Mouse (Mus musculus) macrophage (primary cell): ENCODE results near the gene Acp2. TPM values are rescaled to one million over a fixed set of nuclear protein-coding genes. Genes with fewer than 3 reads are reported as not detected.
"Not testable (repeated sequence)": the region's sequence is repeated elsewhere in the genome, so short reads cannot be mapped to it uniquely, and the experiment has no call there.

Experiments used
- H3K27ac ChIP-seq: fragments of 350-480 bp; formaldehyde crosslinking; 2 replicates; pipeline ENCODE4 v1.9.0; 2021
- H3K36me3 ChIP-seq: fragments of 350-480 bp; formaldehyde crosslinking; 2 replicates; pipeline ENCODE4 v1.9.0; 2021; ENCODE audit errors: inconsistent target
- H3K4me3 ChIP-seq: fragments of 350-480 bp; formaldehyde crosslinking; 2 replicates; pipeline ENCODE4 v1.9.0; 2021; ENCODE audit errors: inconsistent target
- H3K79me2 ChIP-seq: fragments of 350-480 bp; formaldehyde crosslinking; 2 replicates; pipeline ENCODE4 v1.9.0; 2021; ENCODE audit errors: inconsistent target
- WGBS: methylation state at CpG from one replicate; pipeline ENCODE4 v1.1.7; 2026; ENCODE audit warnings: inconsistent platforms; ENCODE audit not compliant: missing documents; 5-methylcytosine and 5-hydroxymethylcytosine counted together
- polyA plus RNA-seq: library from polyadenylated mRNA; stranded (reverse); fragments of 250-400 nt; gene quantifications from 3 replicates; pipeline ENCODE4 v1.2.4, GENCODE M21; 2018; ENCODE audit warnings: inconsistent platforms

Gene Acp2
- polyA plus RNA-seq, 1 experiment from 2014 or later = 178 TPM

DNA sequence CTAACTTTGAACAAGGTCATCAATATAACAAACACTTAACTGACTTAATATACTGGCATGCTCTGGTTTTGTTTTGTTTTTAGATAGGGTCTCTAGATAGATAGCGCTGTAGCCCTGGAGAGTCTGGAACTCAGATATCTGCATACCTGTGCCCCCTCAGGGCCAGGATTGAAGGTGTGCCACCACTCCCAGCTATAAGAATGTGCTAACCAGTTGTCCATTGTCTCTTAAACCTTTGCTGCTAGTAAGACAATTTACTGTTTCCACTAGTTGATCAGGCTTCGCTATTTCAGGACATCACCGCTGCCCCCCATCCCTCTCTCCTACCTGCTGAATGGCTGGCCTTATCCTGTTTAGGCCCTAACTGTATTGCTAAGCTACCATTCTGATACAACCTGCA, 17.8 kb downstream of the Acp2 start:
- no peak overlapping the region for H3K27ac ChIP-seq
- no peaks in the 10 kb centered on the region for H3K79me2 ChIP-seq
- 86% methylated on average over 3 of the region's 3 CpGs for WGBS
- no peak overlapping the region for H3K4me3 ChIP-seq
- H3K36me3 ChIP-seq = peaks cover 20% of the 10 kb centered on the region

DNA sequence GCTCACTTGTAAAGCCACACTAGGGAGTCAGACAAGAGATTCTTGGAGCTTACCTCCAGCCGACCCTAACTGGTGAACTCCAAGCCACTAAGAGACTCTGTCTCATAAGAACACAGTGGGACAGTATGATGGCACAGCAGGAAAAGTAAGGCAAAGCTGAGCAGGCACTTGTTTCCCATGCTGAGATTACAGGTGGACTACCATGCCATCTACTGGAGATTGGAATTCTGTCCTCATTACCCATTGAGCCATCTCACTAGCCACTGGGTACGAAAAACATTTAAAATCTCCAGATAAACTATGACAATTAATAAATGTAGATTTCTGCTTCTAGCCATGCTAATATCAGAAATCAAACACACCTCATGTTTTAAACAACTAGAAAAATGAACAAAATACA, 20.9 kb downstream of the Acp2 start:
- Histone ChIP-seq H3K27ac (no peak overlapping the region), H3K79me2 (no peaks in the 10 kb centered on the region), H3K4me3 (no peak overlapping the region), H3K36me3 (no peaks in the 10 kb centered on the region)
- 85% methylated on average over 2 of the region's 2 CpGs for WGBS

DNA sequence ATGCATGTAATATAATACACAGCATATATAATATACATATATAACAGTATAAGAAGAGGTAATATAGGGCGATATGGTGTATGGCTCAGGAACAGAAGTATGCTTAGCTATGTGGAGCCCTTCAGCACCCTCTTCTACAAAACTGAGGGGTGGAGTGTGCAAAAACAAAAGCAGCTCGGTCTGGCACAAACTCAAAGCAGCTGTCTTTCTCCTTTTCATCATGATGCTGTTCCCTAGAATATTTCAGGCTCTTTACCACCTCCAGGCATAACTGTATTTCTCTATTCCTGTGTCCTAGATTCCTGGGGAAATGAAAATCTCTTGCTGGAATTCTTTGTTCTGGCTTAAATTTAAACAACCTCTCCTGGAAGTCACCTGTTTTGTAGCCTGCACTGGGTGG, 27.1 kb downstream of the Acp2 start:
- Histone ChIP-seq H3K79me2 (no peaks in the 10 kb centered on the region), H3K27ac (no peak overlapping the region), H3K4me3 (no peak overlapping the region), H3K36me3 (peaks cover 4% of the 10 kb centered on the region; the same call in 1 of the 2 replicates)
- 84% methylated on average over 2 of the region's 2 CpGs for WGBS

DNA sequence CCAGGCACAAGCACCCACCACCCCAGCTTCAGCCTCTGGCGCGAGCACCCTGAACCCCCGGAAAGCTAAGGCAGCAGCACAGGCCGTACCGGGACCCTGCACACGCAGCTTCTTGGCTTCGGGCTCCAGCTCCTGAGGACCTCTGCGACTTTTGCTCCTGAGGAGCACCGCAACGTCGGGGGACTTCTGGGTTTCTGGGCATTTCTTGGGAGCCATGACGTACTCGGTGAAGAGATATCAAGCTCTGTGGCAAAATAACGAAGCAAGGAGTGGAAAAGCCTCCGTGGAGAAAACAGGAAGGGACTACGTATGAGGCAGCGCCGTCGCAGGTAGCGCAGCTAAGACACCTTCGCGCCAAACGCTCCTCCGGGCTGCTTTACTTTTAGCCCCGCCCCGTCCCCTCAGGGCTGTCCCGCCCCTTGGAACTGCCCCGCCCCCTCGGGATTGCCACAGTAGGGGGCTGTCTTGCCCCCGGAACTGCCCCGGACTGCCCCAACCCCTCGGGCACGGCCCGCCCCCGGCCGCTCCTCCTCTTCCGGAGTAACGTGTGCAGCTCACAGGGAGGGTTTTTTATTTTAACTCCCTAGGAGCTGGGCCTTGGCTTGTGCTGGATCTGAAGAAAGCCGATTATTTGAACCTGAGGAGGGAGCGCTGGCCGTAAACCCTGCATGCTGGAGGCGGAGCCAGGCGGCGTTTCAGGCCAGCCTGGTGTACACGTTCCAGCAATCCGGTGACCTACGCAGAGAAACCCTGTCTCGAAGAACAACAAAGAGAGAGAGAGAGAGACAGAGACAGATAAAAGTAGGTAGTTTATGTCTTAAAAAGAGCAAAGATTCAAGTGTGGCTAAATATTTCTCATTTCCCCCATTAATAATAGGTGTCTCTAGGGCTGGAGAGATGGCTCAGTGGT, 34.2 kb downstream of the Acp2 start, which contains the start of gene Ddb2:
Ddb2 (minus strand) TSS at position 382 of the 910 bp plus-strand sequence.
- H3K4me3 ChIP-seq = peak within 1 kb of the TSS; percentile 70
- peak within 1 kb of the TSS; percentile 67 for H3K27ac ChIP-seq
- H3K36me3 ChIP-seq = peaks cover 4% of the 10 kb centered on the region; the same call in 1 of the 2 replicates
- under 1% methylated on average over 48 of the region's 48 CpGs for WGBS
- H3K79me2 ChIP-seq = no peaks in the 10 kb centered on the region

DNA sequence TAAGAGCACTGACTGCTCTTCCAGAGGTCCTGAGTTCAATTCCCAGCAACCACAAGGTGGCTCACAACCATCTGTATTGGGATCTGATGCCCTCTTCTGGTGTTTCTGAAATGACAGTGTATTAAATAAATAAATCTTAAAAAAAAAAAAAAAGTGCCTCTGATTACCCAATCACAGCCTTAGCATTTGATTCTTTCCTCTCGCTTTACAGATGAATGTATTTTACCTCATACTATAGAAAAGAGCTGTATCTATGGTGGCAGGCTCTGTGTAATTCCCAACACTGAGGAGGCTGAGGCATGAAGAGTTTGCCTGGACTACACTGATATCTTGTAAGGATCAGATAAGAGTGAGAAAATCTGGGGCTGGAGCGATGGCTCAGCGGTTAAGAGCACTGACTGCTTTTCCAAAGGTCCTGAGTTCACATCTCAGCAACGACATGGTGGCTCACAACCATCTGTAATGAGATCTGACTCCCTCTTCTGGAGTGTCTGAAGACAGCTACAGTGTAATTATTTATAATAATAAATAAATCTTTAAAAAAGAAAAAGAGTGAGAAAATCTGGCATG, 34.9 kb downstream of the Acp2 start:
- 23% methylated on average over 4 of the region's 4 CpGs for WGBS
- H3K4me3 ChIP-seq = peak overlapping the region; percentile 70
- H3K27ac ChIP-seq = peak overlapping the region; percentile 67

DNA sequence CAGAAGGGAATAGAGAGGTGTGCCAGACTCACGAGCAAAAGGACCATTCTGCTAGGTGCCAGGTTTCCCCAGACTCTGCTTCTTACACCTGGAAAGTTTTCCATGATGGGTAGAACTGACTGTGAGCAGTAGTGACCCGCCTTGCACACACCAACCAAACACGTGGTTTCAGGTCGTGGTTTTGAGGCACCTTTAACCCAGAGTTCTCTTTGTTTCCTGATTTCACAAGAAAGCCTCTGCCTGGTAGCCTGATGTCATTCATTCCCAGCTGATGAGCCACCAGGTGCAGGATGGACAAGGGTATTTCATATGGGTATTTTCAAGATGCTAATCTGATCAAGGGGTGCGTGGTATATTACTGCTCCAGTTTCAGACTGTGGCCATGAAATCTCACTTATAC, 39.9 kb downstream of the Acp2 start:
- Histone ChIP-seq H3K36me3 (no peaks in the 10 kb centered on the region), H3K4me3 (no peak overlapping the region), H3K27ac (no peak overlapping the region), H3K79me2 (no peaks in the 10 kb centered on the region)
- 51% methylated on average over 5 of the region's 5 CpGs for WGBS

More for the DNA sequence above, 34.9 kb downstream of the Acp2 start:
- H3K79me2 ChIP-seq, H3K36me3 ChIP-seq: not testable (repeated sequence)

DNA sequence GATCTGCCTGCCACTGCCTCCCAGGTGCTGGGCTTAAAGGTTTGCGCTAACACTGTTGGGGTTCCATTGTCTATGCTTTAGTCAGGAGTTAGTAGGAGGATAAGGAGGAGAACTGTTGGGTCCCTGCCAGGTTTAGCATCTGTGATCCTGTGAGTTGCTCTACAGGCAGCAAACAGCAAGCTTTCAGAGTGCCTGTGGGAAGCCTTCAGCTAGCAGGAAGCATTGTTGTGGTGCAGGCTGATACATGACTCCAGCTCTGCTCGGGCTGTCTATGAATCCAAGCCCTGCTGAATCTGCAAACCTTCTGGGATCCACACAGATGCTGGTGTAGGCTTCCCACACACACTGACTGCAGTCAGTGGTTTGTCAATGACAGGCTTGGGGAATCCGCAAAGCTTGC, 40.7 kb downstream of the Acp2 start:
- H3K79me2 ChIP-seq = no peaks in the 10 kb centered on the region
- no peak overlapping the region for H3K4me3 ChIP-seq
- no peaks in the 10 kb centered on the region for H3K36me3 ChIP-seq
- 88% methylated on average over 3 of the region's 3 CpGs for WGBS
- H3K27ac ChIP-seq = no peak overlapping the region

DNA sequence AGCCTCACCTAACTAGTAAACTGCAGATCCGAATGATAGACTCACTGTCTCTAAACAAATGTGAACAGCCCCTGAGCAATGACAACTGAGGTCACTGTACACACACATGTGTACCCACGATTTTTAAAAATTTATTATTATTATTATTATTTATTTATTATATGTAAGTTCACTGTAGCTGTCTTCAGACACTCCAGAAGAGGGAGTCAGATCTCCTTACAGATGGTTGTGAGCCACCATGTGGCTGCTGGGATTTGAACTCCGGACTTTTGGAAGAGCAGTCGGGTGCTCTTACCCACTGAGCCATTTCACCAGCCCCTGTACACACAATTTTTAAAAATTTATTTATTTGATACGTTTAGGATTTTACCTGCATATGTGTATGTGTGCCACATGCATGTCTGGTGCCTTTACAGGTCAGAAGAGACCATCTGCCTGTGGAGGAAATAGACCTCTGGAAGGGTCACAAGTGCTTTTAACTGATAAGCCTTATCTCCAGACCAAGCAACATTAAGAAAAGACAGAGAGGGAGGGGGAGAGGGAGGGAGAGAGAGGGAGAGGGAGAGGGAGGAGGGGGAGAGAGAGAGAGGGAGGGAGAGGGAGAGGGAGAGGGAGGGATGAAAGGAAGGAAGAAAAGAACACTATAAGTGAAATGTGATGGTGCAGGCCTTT, 42.0 kb downstream of the Acp2 start:
- WGBS = 79% methylated on average over 3 of the region's 5 CpGs
- H3K79me2 ChIP-seq = no peaks in the 10 kb centered on the region
- no peaks in the 10 kb centered on the region for H3K36me3 ChIP-seq
- no peak overlapping the region for H3K4me3 ChIP-seq
- no peak overlapping the region for H3K27ac ChIP-seq

DNA sequence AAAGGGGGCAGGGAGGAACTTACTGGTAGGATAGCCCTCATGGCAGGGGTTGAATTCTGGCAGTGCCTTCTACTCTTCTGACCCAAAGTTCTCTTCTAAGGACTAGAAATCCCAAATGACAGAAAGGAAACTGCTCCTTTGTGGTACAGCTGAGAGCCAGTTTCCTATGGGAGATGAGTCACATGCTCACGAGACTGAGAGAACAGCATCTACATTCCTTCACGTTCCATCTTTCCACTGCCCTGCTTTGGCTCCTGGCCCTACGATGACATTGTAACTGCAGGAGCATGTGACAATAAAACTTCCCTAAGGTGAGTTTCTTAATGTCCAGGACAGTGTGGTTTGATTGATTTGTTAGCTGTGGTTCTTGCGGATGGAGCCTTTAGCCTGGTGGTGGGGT, 45.7 kb downstream of the Acp2 start:
- H3K27ac ChIP-seq = no peak overlapping the region
- H3K36me3 ChIP-seq = no peaks in the 10 kb centered on the region
- H3K79me2 ChIP-seq = no peaks in the 10 kb centered on the region
- no peak overlapping the region for H3K4me3 ChIP-seq
- WGBS = 88% methylated on average over 4 of the region's 4 CpGs

DNA sequence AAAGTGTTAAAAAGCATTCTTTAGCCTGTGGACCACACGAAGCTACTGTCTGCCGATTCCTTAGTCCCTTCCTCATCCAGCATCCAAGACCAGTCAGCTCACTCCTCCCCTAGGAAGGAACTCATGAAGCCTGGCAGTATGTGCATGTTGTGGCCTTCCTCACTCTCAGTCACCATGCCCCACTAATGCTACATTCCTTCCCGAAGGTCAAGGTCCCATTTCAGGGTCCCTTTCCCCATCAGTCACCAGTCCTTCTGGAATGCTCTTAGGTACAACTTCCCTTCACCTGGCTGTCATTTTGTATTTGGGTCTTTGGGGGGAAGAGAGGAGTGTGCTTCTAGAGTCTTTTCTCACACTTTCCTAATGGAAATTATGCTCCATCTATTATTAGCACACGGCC, 49.3 kb downstream of the Acp2 start:
- Histone ChIP-seq H3K36me3 (no peaks in the 10 kb centered on the region), H3K79me2 (no peaks in the 10 kb centered on the region), H3K4me3 (no peak overlapping the region), H3K27ac (no peak overlapping the region)
- 87% methylated on average over 4 of the region's 4 CpGs for WGBS

DNA sequence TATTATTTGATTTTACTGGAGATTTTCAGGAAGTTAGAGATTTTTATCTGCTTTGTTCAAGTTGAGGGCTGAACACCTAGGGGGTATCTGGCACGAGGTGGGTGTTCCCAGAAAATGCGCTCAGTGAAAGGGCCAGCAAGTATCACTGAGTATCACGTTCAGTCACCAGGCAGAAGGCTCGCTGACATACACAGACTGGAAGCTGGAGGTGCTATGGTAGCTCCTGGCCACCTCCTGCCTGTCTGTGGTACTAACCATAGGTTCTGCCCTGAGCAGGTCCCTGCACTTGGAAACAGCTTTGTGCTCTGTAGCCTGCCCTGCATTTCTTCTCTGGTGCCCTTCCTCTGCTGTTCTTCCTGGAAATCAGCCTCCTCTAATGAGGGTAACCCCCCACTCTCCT, 49.8 kb downstream of the Acp2 start:
- WGBS = 66% methylated on average over 4 of the region's 4 CpGs
- no peak overlapping the region for H3K27ac ChIP-seq
- H3K79me2 ChIP-seq = no peaks in the 10 kb centered on the region
- no peaks in the 10 kb centered on the region for H3K36me3 ChIP-seq
- no peak overlapping the region for H3K4me3 ChIP-seq

DNA sequence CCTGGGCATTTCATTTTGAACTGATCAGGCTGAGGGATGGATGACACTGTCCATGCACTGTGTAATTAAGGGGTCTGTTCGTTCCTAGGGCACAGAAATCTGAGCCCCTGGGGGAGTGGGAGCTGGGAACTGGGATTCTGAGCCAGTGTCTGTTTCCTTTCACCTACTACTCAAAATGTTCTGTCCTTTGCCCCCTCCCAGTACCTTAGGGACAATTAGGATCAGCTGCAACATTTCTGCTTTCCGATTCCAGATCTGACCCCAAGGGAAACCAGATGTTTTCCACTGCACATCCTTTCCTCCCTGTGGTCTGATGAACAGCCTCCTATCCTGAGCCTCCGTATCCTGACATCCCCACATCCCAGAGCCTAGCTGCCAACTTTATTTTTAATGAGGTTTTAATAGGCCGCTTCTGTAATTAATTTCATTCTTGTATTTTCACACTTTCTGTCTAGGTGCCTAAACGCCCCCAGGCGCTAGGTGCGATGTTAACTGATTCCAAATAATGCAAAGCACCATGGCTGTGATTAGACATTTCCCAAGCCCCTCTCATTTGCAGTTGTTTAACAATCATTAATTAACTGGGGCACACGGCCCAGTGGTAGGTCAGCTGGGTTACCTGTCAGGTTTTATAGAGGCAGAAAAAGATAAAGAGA, 52.2 kb downstream of the Acp2 start:
- Histone ChIP-seq H3K27ac (no peak overlapping the region), H3K4me3 (no peak overlapping the region), H3K36me3 (no peaks in the 10 kb centered on the region), H3K79me2 (no peaks in the 10 kb centered on the region)
- 67% methylated on average over 8 of the region's 8 CpGs for WGBS

DNA sequence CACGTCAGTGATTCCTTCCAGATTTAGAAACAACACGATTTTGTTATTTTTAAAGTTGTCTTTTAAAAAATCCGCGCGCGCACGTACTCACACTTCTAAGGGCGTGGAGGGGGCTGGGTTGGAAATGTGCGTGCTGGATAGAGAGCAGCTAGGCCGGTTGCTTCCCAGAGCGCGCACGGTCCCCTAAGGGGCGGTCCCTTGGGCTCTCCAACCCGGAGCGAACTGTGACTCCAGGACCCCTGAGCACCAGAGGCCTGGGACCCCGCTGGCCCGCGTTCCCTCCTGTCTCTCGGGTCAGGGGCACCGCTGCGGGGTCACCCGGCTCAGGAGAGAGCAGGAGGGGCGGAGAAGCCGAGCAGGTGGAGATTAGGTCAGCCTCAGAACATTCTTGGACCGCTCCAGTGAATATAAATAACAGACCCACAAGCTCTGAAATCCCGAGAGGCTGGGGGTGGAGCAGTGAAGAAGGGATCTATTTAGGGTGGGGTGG, 53.0 kb downstream of the Acp2 start, which contains the start of gene Pacsin3:
Pacsin3 (plus strand) TSS at position 294 of the 490 bp plus-strand sequence.
- no peak within 1 kb of the TSS for H3K27ac ChIP-seq
- peak within 1 kb of the TSS; percentile 25 for H3K4me3 ChIP-seq
- 9% methylated on average over 27 of the region's 27 CpGs for WGBS

More for the DNA sequence above, 53.0 kb downstream of the Acp2 start, which contains the start of gene Pacsin3:
- Histone ChIP-seq H3K79me2 (no peaks in the 10 kb centered on the region), H3K36me3 (no peaks in the 10 kb centered on the region)
